Comparison of ENCODE assay signal across 9 mouse cellular contexts in the genomic region with DNA sequence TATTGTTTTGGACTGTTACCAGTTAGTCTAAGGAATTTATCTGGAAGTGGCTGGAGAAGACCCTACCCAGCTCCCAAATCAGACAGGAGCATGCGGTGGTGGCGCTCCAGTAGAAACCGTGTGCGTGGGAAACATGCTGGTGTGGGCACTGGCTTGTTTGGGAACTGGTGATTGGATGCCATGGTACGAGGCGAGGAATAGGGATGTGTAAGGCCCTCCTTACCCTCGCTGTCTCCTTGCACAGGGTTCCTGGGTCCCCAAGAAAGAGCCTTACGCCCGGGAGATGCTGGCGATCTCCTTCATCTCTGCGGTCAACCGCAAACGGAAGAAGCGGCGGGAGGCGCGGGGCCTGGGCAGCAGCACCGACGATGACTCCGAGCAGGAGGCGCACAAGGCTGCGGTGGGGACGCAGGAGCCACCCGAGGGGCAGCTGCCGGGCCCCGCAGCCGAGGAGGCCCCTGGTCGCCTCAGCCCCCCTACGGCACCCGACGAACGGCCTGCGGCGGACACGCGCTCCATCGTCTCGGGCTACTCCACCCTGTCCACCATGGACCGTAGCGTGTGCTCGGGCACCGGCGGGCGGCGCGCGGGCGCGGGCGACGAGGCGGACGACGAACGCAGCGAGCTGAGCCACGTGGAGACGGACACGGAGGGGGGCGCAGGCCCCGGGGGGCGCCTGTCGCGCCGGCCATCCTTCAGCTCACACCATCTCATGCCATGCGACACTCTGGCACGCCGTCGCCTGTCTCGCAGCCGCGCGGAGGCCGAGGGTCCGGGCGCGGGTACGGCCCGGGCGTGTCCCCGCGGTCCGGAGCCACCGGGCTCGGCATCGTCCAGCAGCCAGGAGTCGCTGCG. TPM values are rescaled to one million over a fixed set of nuclear protein-coding genes. Genes with fewer than 3 reads are reported as not detected.
A peak's percentile ranks its signal among the peaks of the same experiment; 100 is the strongest.
DNase-seq lines count a peak whose midpoint lies in the region; ATAC-seq and TF ChIP-seq lines count a peak whose summit lies in the region.
"Had no signal": no experiment of that assay in that cellular context is flagged by ENCODE, and none has a peak within 500 bp of the region (broad histone marks: within the 10 kb centered on the region; RNA-seq: fewer than 3 reads in every experiment).

Gene 4933428G20Rik (minus strand): TSS at position 476 of the 855 bp plus-strand sequence.

- no peak for TF ChIP-seq CTCF in lung, embryonic 14.5 days (IDR thresholded peaks at IDR 0.05; ENCODE audit: low read depth)
- TF ChIP-seq CTCF in olfactory bulb, adult 2 months (IDR thresholded peaks at IDR 0.05; ENCODE audit: insufficient read depth, low read depth, low read length) = no peak

- H3K4me3 ChIP-seq in lung, embryonic 14.5 days (ENCODE audit: low read depth, low read length) = peak within 1 kb of the TSS; percentile 30
- peak within 1 kb of the TSS; percentile 33 for H3K4me3 ChIP-seq in forebrain, embryonic 14.5 days (ENCODE audit: low read depth, low read length)
- H3K4me3 ChIP-seq in limb, embryonic 11.5 days (ENCODE audit: low read depth, low read length) = peak within 1 kb of the TSS; percentile 38
- H3K4me3 ChIP-seq in olfactory bulb, adult 2 months (ENCODE audit: insufficient read depth, low read depth, low read length) = peak within 1 kb of the TSS; percentile 2; the same call in 1 of the 2 replicates

- H3K4me1 ChIP-seq in lung, embryonic 14.5 days (ENCODE audit: insufficient read depth) = no peaks in the 10 kb centered on the region; the same call in 1 of the 2 replicates
- peaks cover 10% of the 10 kb centered on the region for H3K4me1 ChIP-seq in forebrain, embryonic 14.5 days (ENCODE audit: control insufficient read depth, insufficient read depth, low read length)
- peaks cover 17% of the 10 kb centered on the region for H3K4me1 ChIP-seq in limb, embryonic 11.5 days (ENCODE audit: control insufficient read depth, insufficient read depth, low read length)
- H3K4me1 ChIP-seq in olfactory bulb, adult 2 months (ENCODE audit: control insufficient read depth, insufficient read depth, low read length) = peaks cover 39% of the 10 kb centered on the region

- TF ChIP-seq POLR2A in olfactory bulb, adult 2 months (IDR thresholded peaks at IDR 0.05; ENCODE audit: insufficient read depth, low read depth, low read length) = no peak

- DNase-seq in lung, embryonic 14.5 days = peak; percentile 19
- no peak for DNase-seq in lung, postnatal 4 days
- DNase-seq in forebrain, embryonic 14.5 days (ENCODE audit: low spot score) = no peak
- peak; percentile 48 for DNase-seq in limb, embryonic 11.5 days (ENCODE audit: low spot score)
- no peak for DNase-seq in adrenal gland, postnatal 36 days
- no peak for DNase-seq in gastrocnemius, postnatal 10 days
- no peak for DNase-seq in natural killer cell, adult 2 months (ENCODE audit: low spot score in 2 of 2)

- H3K27me3 ChIP-seq in lung, embryonic 14.5 days (ENCODE audit: insufficient read depth, low read length) = peaks cover 34% of the 10 kb centered on the region
- H3K27me3 ChIP-seq in forebrain, embryonic 14.5 days (replicated peaks; ENCODE audit: control insufficient read depth, insufficient read depth, low read length) = peaks cover 37% of the 10 kb centered on the region
- peaks cover 47% of the 10 kb centered on the region for H3K27me3 ChIP-seq in limb, embryonic 11.5 days (ENCODE audit: control insufficient read depth, insufficient read depth, low read length)

- no peaks in the 10 kb centered on the region for H3K9me3 ChIP-seq in lung, embryonic 14.5 days (ENCODE audit: low read depth, low read length)
- H3K9me3 ChIP-seq in forebrain, embryonic 14.5 days (replicated peaks; ENCODE audit: control insufficient read depth, low read length) = no peaks in the 10 kb centered on the region
- no peaks in the 10 kb centered on the region for H3K9me3 ChIP-seq in limb, embryonic 11.5 days (ENCODE audit: control insufficient read depth, low read length)

- ATAC-seq in lung, embryonic 14.5 days (ENCODE audit: insufficient read depth) = 0 out of 2 replicates have a peak, but pooled peaks have one; percentile 18
- peak; percentile 50 for ATAC-seq in forebrain, embryonic 14.5 days
- ATAC-seq in limb, embryonic 11.5 days (ENCODE audit: insufficient number of reproducible peaks, low FRiP score, low TSS enrichment, low read depth) = no peak

- peaks cover 53% of the 10 kb centered on the region for H3K36me3 ChIP-seq in lung, embryonic 14.5 days (ENCODE audit: insufficient read depth)
- no peaks in the 10 kb centered on the region for H3K36me3 ChIP-seq in forebrain, embryonic 14.5 days (ENCODE audit: control insufficient read depth, insufficient read depth, low read length)
- H3K36me3 ChIP-seq in limb, embryonic 11.5 days (ENCODE audit: control insufficient read depth, insufficient read depth, low read length) = peaks cover 8% of the 10 kb centered on the region; the same call in 1 of the 2 replicates

- H3K9ac ChIP-seq in lung, embryonic 14.5 days = peak within 1 kb of the TSS; percentile 32
- H3K9ac ChIP-seq in forebrain, embryonic 14.5 days (ENCODE audit: low read length) = peak within 1 kb of the TSS; percentile 54
- peak within 1 kb of the TSS; percentile 52 for H3K9ac ChIP-seq in limb, embryonic 11.5 days (ENCODE audit: low read length)

- no peak within 1 kb of the TSS for H3K27ac ChIP-seq in lung, embryonic 14.5 days (ENCODE audit: low read depth)
- H3K27ac ChIP-seq in forebrain, embryonic 14.5 days (ENCODE audit: low read depth, low read length) = no peak within 1 kb of the TSS
- no peak within 1 kb of the TSS for H3K27ac ChIP-seq in limb, embryonic 11.5 days (replicated peaks; ENCODE audit: low read depth, low read length)
- H3K27ac ChIP-seq in olfactory bulb, adult 2 months (ENCODE audit: insufficient read depth, low read depth, low read length) = no peak within 1 kb of the TSS

- H3K4me2 ChIP-seq in lung, embryonic 14.5 days = peak within 1 kb of the TSS; percentile 59
- peak within 1 kb of the TSS; percentile 66 for H3K4me2 ChIP-seq in forebrain, embryonic 14.5 days (ENCODE audit: low read length)
- H3K4me2 ChIP-seq in limb, embryonic 11.5 days (ENCODE audit: low read depth, severe bottlenecking) = peak within 1 kb of the TSS; percentile 83

- WGBS in lung, embryonic 14.5 days = 22% methylated on average over 85 of the region's 88 CpGs
- 8% methylated on average over 59 of the region's 88 CpGs for WGBS in forebrain, embryonic 14.5 days
- 8% methylated on average over 72 of the region's 88 CpGs for WGBS in limb, embryonic 11.5 days
- 50% methylated on average over 87 of the region's 88 CpGs for WGBS in olfactory bulb, adult 2 months

RNA-seq across cellular contexts. Expression of gene 4933428G20Rik, which starts in this region (rescaled TPM):
- polyA plus RNA-seq in lung, embryonic 14.5 days (2014; fragmentation: Nextera tagmentation; extraction: Ambion mirVana) = 0.13 and 0.23 TPM in 2 replicates
- polyA plus RNA-seq in forebrain, embryonic 14.5 days (2014; fragmentation: Nextera tagmentation; extraction: Ambion mirVana) = 0.40 TPM in 1 of 2 replicates, not detected in the other
- polyA plus RNA-seq in limb, embryonic 11.5 days (2014; fragmentation: Nextera tagmentation; extraction: Ambion mirVana) = 0.13 TPM in 1 of 2 replicates, not detected in the other
- polyA plus RNA-seq in olfactory bulb, adult 2 months (2012; ENCODE audit: insufficient read depth, insufficient read length, low replicate concordance, missing spikeins) = not detected in 2 replicates
- total RNA-seq in adrenal gland, postnatal 36 days (2021) = under 1 TPM in 1 of 2 experiments, not detected in 1; 0.33 TPM
- total RNA-seq in gastrocnemius, postnatal 10 days (2021) = not detected
- total RNA-seq: monocyte, adult 5-6 weeks had no signal

Comparison
In these comparisons a context has a peak if more than half of its experiments do, and no peak if none do; other contexts are left out.
1. Peak in DNase-seq, ATAC-seq, H3K4me3 ChIP-seq, H3K9ac ChIP-seq and H3K4me2 ChIP-seq in lung, embryonic 14.5 days; RNA of the gene not detected or under 1 TPM.
2. Peak in ATAC-seq, H3K4me3 ChIP-seq, H3K9ac ChIP-seq and H3K4me2 ChIP-seq in forebrain, embryonic 14.5 days; RNA of the gene not detected or under 1 TPM.
3. Peak in DNase-seq, H3K4me3 ChIP-seq, H3K9ac ChIP-seq and H3K4me2 ChIP-seq in limb, embryonic 11.5 days; RNA of the gene not detected or under 1 TPM.